Mouse (Mus musculus): ENCODE results near the gene Ankrd17. TPM values are rescaled to one million over a fixed set of nuclear protein-coding genes. Genes with fewer than 3 reads are reported as not detected.

Gene Ankrd17
- total RNA-seq (2021) = 100 to 1,000 TPM; 110 to 118 TPM
- long read RNA-seq, experiment 1, full-length matches to known transcripts = 2 of 12 reads
- long read RNA-seq, experiment 1, partial matches to known transcripts = 6 of 12 reads
- long read RNA-seq, experiment 1, other reads (novel, unspliced or antisense) = 4 of 12 reads
- long read RNA-seq, experiment 2, full-length matches to known transcripts = 7 of 28 reads
- long read RNA-seq, experiment 2, partial matches to known transcripts = 15 of 28 reads
- long read RNA-seq, experiment 2, other reads (novel, unspliced or antisense) = 6 of 28 reads

- peak within 1 kb of the TSS; percentile 92 for H3K4me3 ChIP-seq
- peak; percentile 93 to 94 for DNase-seq (ENCODE audit: low spot score in 2 of 2)
- no peak for TF ChIP-seq CTCF (conservative IDR thresholded peaks at IDR 0.05)
- H3K27ac ChIP-seq = peak within 1 kb of the TSS; percentile 99
These were observed at the start of gene Ankrd17 for GRCm38 (mm10) chr5:90366121-90367066. Ankrd17 (minus strand) TSS chr5:90366577.

DNA sequence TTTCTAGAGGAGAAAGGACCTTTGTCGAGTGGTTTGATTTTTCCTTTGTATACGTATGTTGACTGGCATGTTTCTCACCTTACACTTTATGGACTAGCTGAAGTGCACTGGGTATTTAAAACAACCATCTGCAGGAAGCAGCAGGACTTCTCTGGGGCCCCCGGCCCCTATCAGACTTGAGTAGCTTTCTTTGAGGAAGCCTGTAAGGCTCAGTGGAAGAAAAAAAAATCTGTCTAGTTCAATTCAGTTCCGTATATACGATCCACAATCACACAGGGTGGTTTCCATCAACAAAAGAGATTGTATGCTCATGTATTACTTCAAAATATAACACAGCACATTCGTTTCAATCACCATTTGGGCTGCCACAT, 48.5 kb upstream of the Ankrd17 start:
- Histone ChIP-seq H3K27ac (peak overlapping the region; percentile 33; the same call in 1 of the 2 replicates), H3K4me3 (no peak overlapping the region)
- TF ChIP-seq CTCF (conservative IDR thresholded peaks at IDR 0.05) = no peak
- DNase-seq (ENCODE audit: low spot score in 2 of 2) = no peak

- Histone ChIP-seq H3K4me3 (no peak overlapping the region), H3K27ac (peak overlapping the region; percentile 33; the same call in 1 of the 2 replicates)
- no peak for TF ChIP-seq CTCF (conservative IDR thresholded peaks at IDR 0.05)
- DNase-seq (ENCODE audit: low spot score in 2 of 2) = no peak
These were observed 48.0 kb upstream of the Ankrd17 start for GRCm38 (mm10) chr5:90414142-90414924.

DNA sequence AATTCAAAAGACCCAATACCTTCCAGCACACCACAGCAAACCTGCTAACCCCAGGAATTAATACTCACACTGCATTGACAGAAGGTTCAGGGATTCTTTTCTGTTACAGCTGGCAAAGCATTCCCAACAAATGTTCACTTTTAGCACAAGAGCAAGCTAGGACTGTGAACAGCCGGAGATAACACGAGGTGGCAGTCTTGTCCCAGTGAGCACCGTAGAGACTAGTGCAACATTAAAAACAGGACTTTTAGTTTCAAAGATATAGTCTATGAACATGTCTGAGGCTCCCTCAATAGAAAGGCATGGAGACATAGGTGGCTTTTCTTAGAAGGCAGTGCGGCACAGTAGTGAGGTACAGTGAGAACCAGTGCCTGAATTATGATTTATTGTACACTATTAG, 38.8 kb upstream of the Ankrd17 start:
- no peak overlapping the region for H3K4me3 ChIP-seq

DNA sequence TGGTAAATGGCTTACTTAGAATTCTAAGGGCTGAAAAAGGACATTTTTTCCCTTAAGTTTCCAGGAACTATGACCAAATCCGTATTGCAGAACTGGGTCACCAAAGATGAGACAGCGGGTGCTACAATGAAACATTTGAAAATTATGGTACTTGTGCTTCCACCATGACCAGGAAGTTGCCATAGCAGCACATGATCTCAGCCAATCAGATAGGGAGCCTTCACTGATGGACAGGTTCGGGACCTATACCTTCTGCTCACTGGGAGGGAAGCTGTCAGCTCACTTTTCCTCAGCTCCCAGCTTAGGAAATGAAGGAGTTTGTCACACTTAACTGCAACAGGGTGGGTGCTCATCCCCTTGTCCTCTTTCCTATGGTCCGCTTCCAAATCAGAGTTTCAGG, 30.4 kb upstream of the Ankrd17 start:
- H3K4me3 ChIP-seq = no peak overlapping the region
- TF ChIP-seq CTCF (conservative IDR thresholded peaks at IDR 0.05) = no peak
- no peak overlapping the region for H3K27ac ChIP-seq
- DNase-seq (ENCODE audit: low spot score in 2 of 2) = no peak

More for the DNA sequence above, 38.8 kb upstream of the Ankrd17 start:
- no peak overlapping the region for H3K27ac ChIP-seq
- peak; percentile 83 for TF ChIP-seq CTCF (conservative IDR thresholded peaks at IDR 0.05)
- DNase-seq (ENCODE audit: low spot score in 2 of 2) = peak; percentile 54 to 59

GRCm38 (mm10) chr5:90394322-90394721, 27.9 kb upstream of the Ankrd17 start:
- no peak overlapping the region for H3K27ac ChIP-seq
- H3K4me3 ChIP-seq = no peak overlapping the region
- DNase-seq (ENCODE audit: low spot score in 2 of 2) = no peak
- peak; percentile 18; the same call in 1 of the 2 replicates for TF ChIP-seq CTCF (conservative IDR thresholded peaks at IDR 0.05)

- no peak; the same call in 1 of the 2 replicates for TF ChIP-seq CTCF (conservative IDR thresholded peaks at IDR 0.05)
- Histone ChIP-seq H3K4me3 (no peak overlapping the region), H3K27ac (no peak overlapping the region)
- DNase-seq (ENCODE audit: low spot score in 2 of 2) = no peak
These were observed 27.4 kb upstream of the Ankrd17 start for GRCm38 (mm10) chr5:90393764-90394163.

- Histone ChIP-seq H3K4me3 (no peak overlapping the region), H3K27ac (no peak overlapping the region)
- no peak for DNase-seq (ENCODE audit: low spot score in 2 of 2)
- peak; percentile 60 for TF ChIP-seq CTCF (conservative IDR thresholded peaks at IDR 0.05)
These were observed 16.7 kb upstream of the Ankrd17 start for GRCm38 (mm10) chr5:90383080-90383479.

GRCm38 (mm10) chr5:90381458-90381857, 15.1 kb upstream of the Ankrd17 start:
- no peak for TF ChIP-seq CTCF (conservative IDR thresholded peaks at IDR 0.05)
- DNase-seq (ENCODE audit: low spot score in 2 of 2) = no peak

GRCm38 (mm10) chr5:90373708-90374107, 7.3 kb upstream of the Ankrd17 start:
- no peak for DNase-seq (ENCODE audit: low spot score in 2 of 2)
- no peak overlapping the region for H3K4me3 ChIP-seq
- no peak for TF ChIP-seq CTCF (conservative IDR thresholded peaks at IDR 0.05)
- H3K27ac ChIP-seq = no peak overlapping the region

More at GRCm38 (mm10) chr5:90381458-90381857, 15.1 kb upstream of the Ankrd17 start:
- Histone ChIP-seq H3K27ac (no peak overlapping the region), H3K4me3 (no peak overlapping the region)

GRCm38 (mm10) chr5:90370401-90370800, 4.0 kb upstream of the Ankrd17 start:
- Histone ChIP-seq H3K27ac (no peak overlapping the region), H3K4me3 (no peak overlapping the region)
- DNase-seq (ENCODE audit: low spot score in 2 of 2) = no peak
- TF ChIP-seq CTCF (conservative IDR thresholded peaks at IDR 0.05) = no peak

GRCm38 (mm10) chr5:90367067-90367303, 608 bp upstream of the Ankrd17 start, which contains the start of gene Gm9958:
Gm9958 (plus strand) TSS chr5:90367204.
- no peak for DNase-seq (ENCODE audit: low spot score in 2 of 2)
- peak within 1 kb of the TSS; percentile 99 for H3K27ac ChIP-seq
- H3K4me3 ChIP-seq = peak within 1 kb of the TSS; percentile 92
- no peak for TF ChIP-seq CTCF (conservative IDR thresholded peaks at IDR 0.05)
